ENCODE assay signal across 8 mouse cellular contexts in the genomic region with DNA sequence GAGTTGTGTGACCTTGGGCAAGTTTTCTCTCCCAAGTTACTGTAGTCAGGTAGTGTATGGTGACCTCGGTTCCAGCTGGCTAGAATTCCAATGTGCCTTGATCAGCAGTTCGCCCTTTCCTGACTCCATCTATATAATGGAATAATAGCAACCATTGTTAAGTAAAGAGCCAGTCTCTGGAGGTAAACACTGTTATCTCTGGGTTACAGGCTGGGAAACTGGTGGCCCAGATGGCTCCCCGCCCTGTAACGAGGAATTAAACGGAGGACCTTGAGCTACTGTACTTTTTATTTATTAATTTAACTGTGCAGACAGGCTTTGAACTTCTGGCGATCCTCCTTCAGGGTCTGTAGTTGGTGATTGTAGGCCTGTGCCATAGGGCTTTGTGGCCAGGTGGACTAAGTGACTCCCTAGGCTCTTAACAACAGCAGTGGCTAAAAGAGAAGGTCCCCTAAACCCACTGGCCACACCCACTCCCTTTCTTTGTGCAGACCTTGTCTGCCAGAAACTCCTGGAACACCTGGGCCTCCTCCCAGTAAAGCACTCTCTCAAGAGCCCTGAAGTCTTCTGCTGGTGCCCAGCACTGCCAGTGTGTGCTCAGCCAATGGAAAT. TPM values are rescaled to one million over a fixed set of nuclear protein-coding genes. Genes with fewer than 3 reads are reported as not detected.
DNase-seq lines count a peak whose midpoint lies in the region; ATAC-seq and TF ChIP-seq lines count a peak whose summit lies in the region.

No protein-coding gene starts in this region.

- peak overlapping the region; percentile 94 for H3K9ac ChIP-seq in intestine, embryonic 15.5 days

- TF ChIP-seq POLR2A in thymus, adult 2 months (IDR thresholded peaks at IDR 0.05; ENCODE audit: control insufficient read depth, extremely low read depth, insufficient read depth, low read length, poor library complexity): no peak

- no peaks in the 10 kb centered on the region for H3K36me3 ChIP-seq in thymus, adult 2 months (ENCODE audit: control insufficient read depth, insufficient read depth, low read length)
- peaks cover 46% of the 10 kb centered on the region for H3K36me3 ChIP-seq in erythroblast, embryonic 14.5 days (ENCODE audit: control insufficient read depth)
- peaks cover 5% of the 10 kb centered on the region; the same call in 1 of the 2 replicates for H3K36me3 ChIP-seq in intestine, embryonic 15.5 days

- no peak for TF ChIP-seq CTCF in thymus, adult 2 months (IDR thresholded peaks at IDR 0.05; ENCODE audit: borderline replicate concordance, control insufficient read depth, extremely low read depth, insufficient read depth, low read length, poor library complexity)

- peak overlapping the region; percentile 85 for H3K4me2 ChIP-seq in intestine, embryonic 15.5 days (replicated peaks)

- ATAC-seq in intestine, embryonic 15.5 days: peak; percentile 52

- no peaks in the 10 kb centered on the region; the same call in 1 of the 2 replicates for H3K9me3 ChIP-seq in erythroblast, embryonic 14.5 days (ENCODE audit: control insufficient read depth, low read length)
- H3K9me3 ChIP-seq in intestine, embryonic 15.5 days: no peaks in the 10 kb centered on the region

- 75% methylated on average over 6 of the region's 6 CpGs for WGBS in thymus, adult 2 months
- 34% methylated on average over 6 of the region's 6 CpGs for WGBS in intestine, embryonic 15.5 days

- H3K27me3 ChIP-seq in thymus, adult 2 months (ENCODE audit: control insufficient read depth, insufficient read depth, low read length): no peaks in the 10 kb centered on the region
- no peaks in the 10 kb centered on the region for H3K27me3 ChIP-seq in erythroblast, embryonic 14.5 days (ENCODE audit: control insufficient read depth)
- no peaks in the 10 kb centered on the region for H3K27me3 ChIP-seq in intestine, embryonic 15.5 days (replicated peaks)

- DNase-seq in thymus, adult 2 months: no peak
- DNase-seq in thymus, postnatal 10 days (ENCODE audit: low spot score in 2 of 2): no peak
- peak; percentile 45 for DNase-seq in lung, postnatal 36 days
- peak; percentile 15 for DNase-seq in testis, postnatal 14 days (ENCODE audit: low spot score)
- DNase-seq in urinary bladder, adult 2 months (ENCODE audit: low spot score): no peak
- DNase-seq in B cell, adult 2 months: no peak

- H3K4me3 ChIP-seq in thymus, adult 2 months (ENCODE audit: control insufficient read depth, insufficient read depth, low read length): peak overlapping the region; percentile 72
- peak overlapping the region; percentile 94 for H3K4me3 ChIP-seq in erythroblast, embryonic 14.5 days (replicated peaks)
- peak overlapping the region; percentile 90 for H3K4me3 ChIP-seq in intestine, embryonic 15.5 days (replicated peaks)

- peaks cover 15% of the 10 kb centered on the region for H3K4me1 ChIP-seq in thymus, adult 2 months (replicated peaks; ENCODE audit: control insufficient read depth, insufficient read depth, low read length)
- H3K4me1 ChIP-seq in erythroblast, embryonic 14.5 days (ENCODE audit: control insufficient read depth): peaks cover 75% of the 10 kb centered on the region
- peaks cover 20% of the 10 kb centered on the region for H3K4me1 ChIP-seq in intestine, embryonic 15.5 days (replicated peaks)

- H3K27ac ChIP-seq in thymus, adult 2 months (ENCODE audit: control insufficient read depth, insufficient read depth, low read length): peak overlapping the region; percentile 39; the same call in 1 of the 2 replicates
- H3K27ac ChIP-seq in intestine, embryonic 15.5 days: peak overlapping the region; percentile 99

RNA-seq across cellular contexts. Expression of a gene that starts 0.8 kb away (rescaled TPM):
- 12.2 and 14.2 TPM in 2 replicates for polyA plus RNA-seq in thymus, adult 2 months (2012; rRNA removed)
- 0.54 and 1.1 TPM in 2 replicates for polyA plus RNA-seq in erythroblast, embryonic 14.5 days (2012)
- polyA plus RNA-seq in intestine, embryonic 15.5 days (2015; fragmentation: Nextera tagmentation; extraction: Ambion mirVana): 91.2 and 108 TPM in 2 replicates
- polyA plus RNA-seq in urinary bladder, adult 2 months (2012; rRNA removed): 32.8 and 52.2 TPM in 2 replicates

RNA-seq across cellular contexts. Expression of a gene that starts 0.9 kb away (rescaled TPM):
- polyA plus RNA-seq in thymus, adult 2 months (2012; rRNA removed): 24.1 and 30.1 TPM in 2 replicates
- polyA plus RNA-seq in erythroblast, embryonic 14.5 days (2012): 14.7 and 14.8 TPM in 2 replicates
- polyA plus RNA-seq in intestine, embryonic 15.5 days (2015; fragmentation: Nextera tagmentation; extraction: Ambion mirVana): 13.6 and 13.7 TPM in 2 replicates
- 9.9 and 11.6 TPM in 2 replicates for polyA plus RNA-seq in urinary bladder, adult 2 months (2012; rRNA removed)

Comparison
In these comparisons a context has a peak if more than half of its experiments do, and no peak if none do; other contexts are left out.
1. DNase-seq: peak in lung, postnatal 36 days (single experiment) and testis, postnatal 14 days (single experiment); none in thymus, adult 2 months (single experiment), thymus, postnatal 10 days (0 of 2), urinary bladder, adult 2 months (single experiment) and B cell, adult 2 months (0 of 2).
2. Peak in every context shown above with its lines, with median percentiles within 50 percentile points of each other: H3K4me3 ChIP-seq.